Mouse (Mus musculus) heart, embryonic 16.5 days (tissue): ENCODE measurements around the gene Aurkaip1. TPM values are rescaled to one million over a fixed set of nuclear protein-coding genes. Genes with fewer than 3 reads are reported as not detected.

Experiments
- ATAC-seq: fragments of 200-750 bp; cut with Nextera tagmentation; replicated peaks from 2 replicates; pipeline ENCODE4 v1.8.0; 2017; ENCODE audit warnings: moderate number of reproducible peaks; ENCODE audit not compliant: insufficient read depth, low FRiP score; ENCODE audit errors: extremely low read depth
- H3K27ac ChIP-seq: fragments of 300-500 bp; sonication (generic); 2 replicates; pipeline ENCODE4 v1.5.1; 2014; ENCODE audit warnings: mild to moderate bottlenecking, low read length, control low read depth, moderate library complexity
- H3K27me3 ChIP-seq: fragments of 300-500 bp; sonication (generic); 2 replicates; pipeline ENCODE4 v1.6.1; 2014; ENCODE audit warnings: low read length, mixed read lengths; ENCODE audit not compliant: control insufficient read depth, insufficient read depth
- H3K36me3 ChIP-seq: fragments of 300-500 bp; sonication (generic); 2 replicates; pipeline ENCODE4 v1.6.1; 2014; ENCODE audit not compliant: control insufficient read depth, insufficient read depth
- H3K4me1 ChIP-seq: fragments of 300-500 bp; sonication (generic); 2 replicates; pipeline ENCODE4 v1.6.1; 2014; ENCODE audit warnings: low read length, mixed read lengths; ENCODE audit not compliant: control insufficient read depth, insufficient read depth
- H3K4me2 ChIP-seq: fragments of 300-500 bp; sonication (generic); 2 replicates; pipeline ENCODE4 v1.6.1; 2014; ENCODE audit warnings: low read depth, mild to moderate bottlenecking, control low read depth, low read length
- H3K4me3 ChIP-seq: fragments of 300-500 bp; sonication (generic); 2 replicates; pipeline ENCODE4 v1.5.1; 2014; ENCODE audit warnings: mild to moderate bottlenecking, control low read depth, low read length
- H3K9ac ChIP-seq: fragments of 300-500 bp; sonication (generic); 2 replicates; pipeline ENCODE4 v1.6.1; 2014; ENCODE audit warnings: low read length, control low read depth
- H3K9me3 ChIP-seq: fragments of 300-500 bp; sonication (generic); replicated peaks from 2 replicates; pipeline ENCODE4 v1.6.1; 2016; ENCODE audit warnings: low read length; ENCODE audit not compliant: control insufficient read depth
- WGBS: fragments of 180-500 bp; shearing (Covaris S2); extraction: QIAGEN DNeasy Blood & Tissue Kit; methylation state at CpG from one replicate; pipeline ENCODE4 v1.1.7; 2014; 5-methylcytosine and 5-hydroxymethylcytosine counted together
- polyA plus RNA-seq: library from polyadenylated mRNA; unstranded; fragments of >200 nt; fragmentation: Nextera tagmentation; extraction: Ambion mirVana; gene quantifications from 2 replicates; pipeline ENCODE4 v1.2.1, GENCODE M21; 2015

Gene Aurkaip1
- polyA plus RNA-seq, 1 experiment from 2014 or later = 124 TPM

GRCm38 (mm10) chr4:155833836-155834235 lies 2.8 kb downstream of the Aurkaip1 start:
- H3K4me3 ChIP-seq = no peak overlapping the region
- 0 out of 2 replicates have a peak, but pooled peaks cover 2% of the 10 kb centered on the region for H3K9me3 ChIP-seq
- WGBS = 17% methylated on average over 2 of the region's 2 CpGs
- H3K27ac ChIP-seq = peak overlapping the region; percentile 63
- no peaks in the 10 kb centered on the region for H3K36me3 ChIP-seq
- ATAC-seq = peak; percentile 5; the same call in 1 of the 2 replicates
- H3K4me2 ChIP-seq = no peak overlapping the region
- peaks cover 29% of the 10 kb centered on the region for H3K4me1 ChIP-seq
- no peaks in the 10 kb centered on the region for H3K27me3 ChIP-seq
- H3K9ac ChIP-seq = no peak overlapping the region

GRCm38 (mm10) chr4:155837404-155838010 lies 6.4 kb downstream of the Aurkaip1 start:
- 0 out of 2 replicates have a peak overlapping the region, but pooled peaks have one; percentile 18 for H3K4me2 ChIP-seq
- H3K27ac ChIP-seq = peak overlapping the region; percentile 87
- no peaks in the 10 kb centered on the region for H3K36me3 ChIP-seq
- H3K27me3 ChIP-seq = peaks cover 3% of the 10 kb centered on the region; the same call in 1 of the 2 replicates
- no peak overlapping the region for H3K4me3 ChIP-seq
- H3K4me1 ChIP-seq = peaks cover 38% of the 10 kb centered on the region
- H3K9ac ChIP-seq = peak overlapping the region; percentile 11; the same call in 1 of the 2 replicates
- WGBS = 43% methylated on average over 11 of the region's 11 CpGs
- 0 out of 2 replicates have a peak, but pooled peaks cover 2% of the 10 kb centered on the region for H3K9me3 ChIP-seq
- ATAC-seq = no peak

GRCm38 (mm10) chr4:155838187-155839153 lies 7.4 kb downstream of the Aurkaip1 start:
- Histone ChIP-seq H3K4me2 (peak overlapping the region; percentile 72; the same call in 1 of the 2 replicates), H3K9me3 (0 out of 2 replicates have a peak, but pooled peaks cover 2% of the 10 kb centered on the region), H3K9ac (peak overlapping the region; percentile 11; the same call in 1 of the 2 replicates), H3K4me1 (peaks cover 38% of the 10 kb centered on the region), H3K4me3 (no peak overlapping the region), H3K27me3 (peaks cover 3% of the 10 kb centered on the region; the same call in 1 of the 2 replicates), H3K36me3 (no peaks in the 10 kb centered on the region), H3K27ac (peak overlapping the region; percentile 87)
- ATAC-seq = no peak
- WGBS = 31% methylated on average over 8 of the region's 8 CpGs

GRCm38 (mm10) chr4:155839483-155839910 lies 8.4 kb downstream of the Aurkaip1 start, which contains the start of gene Mxra8:
Gene Mxra8 (plus strand): TSS chr4:155839680.
- Histone ChIP-seq H3K9me3 (0 out of 2 replicates have a peak, but pooled peaks cover 2% of the 10 kb centered on the region), H3K4me3 (peak within 1 kb of the TSS; percentile 52), H3K4me1 (peaks cover 31% of the 10 kb centered on the region), H3K9ac (peak within 1 kb of the TSS; percentile 68), H3K36me3 (no peaks in the 10 kb centered on the region), H3K27ac (peak within 1 kb of the TSS; percentile 87), H3K4me2 (peak within 1 kb of the TSS; percentile 72), H3K27me3 (peaks cover 3% of the 10 kb centered on the region; the same call in 1 of the 2 replicates)
- ATAC-seq = peak; percentile 85
- 12% methylated on average over 16 of the region's 16 CpGs for WGBS

GRCm38 (mm10) chr4:155840076-155841002 lies 9.3 kb downstream of the Aurkaip1 start:
- Histone ChIP-seq H3K4me3 (peak overlapping the region; percentile 52), H3K9me3 (0 out of 2 replicates have a peak, but pooled peaks cover 2% of the 10 kb centered on the region), H3K4me2 (peak overlapping the region; percentile 72), H3K36me3 (no peaks in the 10 kb centered on the region), H3K9ac (peak overlapping the region; percentile 68), H3K27me3 (peaks cover 3% of the 10 kb centered on the region; the same call in 1 of the 2 replicates), H3K4me1 (peaks cover 31% of the 10 kb centered on the region), H3K27ac (peak overlapping the region; percentile 80)
- 15% methylated on average over 8 of the region's 8 CpGs for WGBS
- ATAC-seq = no peak

- H3K27ac ChIP-seq = 0 out of 2 replicates have a peak overlapping the region, but pooled peaks have one; percentile 80
- peak overlapping the region; percentile 52 for H3K4me3 ChIP-seq
- H3K4me2 ChIP-seq = peak overlapping the region; percentile 72
- peaks cover 3% of the 10 kb centered on the region; the same call in 1 of the 2 replicates for H3K27me3 ChIP-seq
- under 1% methylated on average over 32 of the region's 32 CpGs for WGBS
- no peaks in the 10 kb centered on the region for H3K36me3 ChIP-seq
- H3K9ac ChIP-seq = peak overlapping the region; percentile 68
- H3K4me1 ChIP-seq = peaks cover 31% of the 10 kb centered on the region
- 0 out of 2 replicates have a peak, but pooled peaks cover 2% of the 10 kb centered on the region for H3K9me3 ChIP-seq
- peak; percentile 4 for ATAC-seq
Observed at GRCm38 (mm10) chr4:155841003-155841454, 10.0 kb downstream of the Aurkaip1 start.

GRCm38 (mm10) chr4:155841651-155842270 lies 10.7 kb downstream of the Aurkaip1 start:
- H3K9ac ChIP-seq = no peak overlapping the region
- H3K27me3 ChIP-seq = peaks cover 3% of the 10 kb centered on the region; the same call in 1 of the 2 replicates
- peak overlapping the region; percentile 52; the same call in 1 of the 2 replicates for H3K4me3 ChIP-seq
- no peak overlapping the region for H3K27ac ChIP-seq
- peak overlapping the region; percentile 72 for H3K4me2 ChIP-seq
- 0 out of 2 replicates have a peak, but pooled peaks cover under 1% of the 10 kb centered on the region for H3K9me3 ChIP-seq
- WGBS = 48% methylated on average over 38 of the region's 38 CpGs
- no peaks in the 10 kb centered on the region for H3K36me3 ChIP-seq
- ATAC-seq = no peak
- H3K4me1 ChIP-seq = peaks cover 34% of the 10 kb centered on the region
